Mouse (Mus musculus): Measurements from ENCODE around the gene Cdc73. TPM values are rescaled to one million over a fixed set of nuclear protein-coding genes. Genes with fewer than 3 reads are reported as not detected.

Cdc73 gene
- total and polyA plus RNA-seq, 2 experiments from 2014 or later = 8.5 to 15.3 TPM

GRCm38 (mm10) chr1:143622634-143623033 is 80.1 kb downstream of the Cdc73 start:
- Histone ChIP-seq H3K4me2 (ENCODE audit: low read depth, low read length) (no peak overlapping the region), H3K9ac (replicated peaks; ENCODE audit: low read length) (no peak overlapping the region), H3K4me3 (ENCODE audit: low read length) (no peak overlapping the region), H3K36me3 (ENCODE audit: insufficient read depth, low read length) (0 out of 2 replicates have a peak, but pooled peaks cover 9% of the 10 kb centered on the region), H3K27ac (no peak overlapping the region), H3K4me1 (ENCODE audit: insufficient read depth, low read length) (no peaks in the 10 kb centered on the region), H3K27me3 (ENCODE audit: insufficient read depth, low read length) (no peaks in the 10 kb centered on the region), H3K9me3 (ENCODE audit: low read length) (no peaks in the 10 kb centered on the region)
- ATAC-seq (no peak), DNase-seq (ENCODE audit: low spot score) (no peak)
- TF ChIP-seq CTCF (IDR thresholded peaks at IDR 0.05; ENCODE audit: low read depth) = no peak
- 95% methylated on average over 1 of the region's 1 CpGs for WGBS

- no peak for TF ChIP-seq CTCF (IDR thresholded peaks at IDR 0.05; ENCODE audit: low read depth)
- Histone ChIP-seq H3K4me2 (ENCODE audit: low read depth, low read length) (no peak overlapping the region), H3K36me3 (ENCODE audit: insufficient read depth, low read length) (peaks cover 12% of the 10 kb centered on the region; the same call in 1 of the 2 replicates), H3K27me3 (ENCODE audit: insufficient read depth, low read length) (no peaks in the 10 kb centered on the region), H3K9ac (replicated peaks; ENCODE audit: low read length) (no peak overlapping the region), H3K4me1 (ENCODE audit: insufficient read depth, low read length) (no peaks in the 10 kb centered on the region), H3K27ac (no peak overlapping the region), H3K9me3 (ENCODE audit: low read length) (no peaks in the 10 kb centered on the region), H3K4me3 (ENCODE audit: low read length) (no peak overlapping the region)
- ATAC-seq = no peak
- no peak for DNase-seq (ENCODE audit: low spot score)
Measured at GRCm38 (mm10) chr1:143621930-143622329, 80.8 kb downstream of the Cdc73 start.

- no peak overlapping the region for H3K4me3 ChIP-seq (ENCODE audit: low read length)
- no peak overlapping the region for H3K27ac ChIP-seq
- no peaks in the 10 kb centered on the region for H3K27me3 ChIP-seq (ENCODE audit: insufficient read depth, low read length)
- no peak overlapping the region for H3K4me2 ChIP-seq (ENCODE audit: low read depth, low read length)
- H3K9ac ChIP-seq (replicated peaks; ENCODE audit: low read length) = no peak overlapping the region
- no peaks in the 10 kb centered on the region for H3K4me1 ChIP-seq (ENCODE audit: insufficient read depth, low read length)
- peaks cover 10% of the 10 kb centered on the region; the same call in 1 of the 2 replicates for H3K36me3 ChIP-seq (ENCODE audit: insufficient read depth, low read length)
- TF ChIP-seq CTCF (IDR thresholded peaks at IDR 0.05; ENCODE audit: low read depth) = no peak
- 19% methylated on average over 2 of the region's 2 CpGs for WGBS
- DNase-seq (ENCODE audit: low spot score) = peak; percentile 23
- H3K9me3 ChIP-seq (ENCODE audit: low read length) = no peaks in the 10 kb centered on the region
- ATAC-seq = no peak
Measured at GRCm38 (mm10) chr1:143619760-143620159, 82.9 kb downstream of the Cdc73 start.

GRCm38 (mm10) chr1:143612901-143613300 is 89.8 kb downstream of the Cdc73 start:
- Histone ChIP-seq H3K9me3 (ENCODE audit: low read length) (no peaks in the 10 kb centered on the region), H3K4me2 (ENCODE audit: low read depth, low read length) (no peak overlapping the region), H3K9ac (replicated peaks; ENCODE audit: low read length) (no peak overlapping the region), H3K4me3 (ENCODE audit: low read length) (no peak overlapping the region), H3K27me3 (ENCODE audit: insufficient read depth, low read length) (no peaks in the 10 kb centered on the region), H3K36me3 (ENCODE audit: insufficient read depth, low read length) (peaks cover 4% of the 10 kb centered on the region; the same call in 1 of the 2 replicates), H3K4me1 (ENCODE audit: insufficient read depth, low read length) (no peaks in the 10 kb centered on the region), H3K27ac (no peak overlapping the region)
- 96% methylated on average over 2 of the region's 2 CpGs for WGBS
- DNase-seq (ENCODE audit: low spot score) (no peak), ATAC-seq (no peak)
- no peak for TF ChIP-seq CTCF (IDR thresholded peaks at IDR 0.05; ENCODE audit: low read depth)

- Histone ChIP-seq H3K4me1 (ENCODE audit: insufficient read depth, low read length) (no peaks in the 10 kb centered on the region), H3K4me3 (ENCODE audit: low read length) (no peak overlapping the region), H3K4me2 (ENCODE audit: low read depth, low read length) (no peak overlapping the region), H3K36me3 (ENCODE audit: insufficient read depth, low read length) (no peaks in the 10 kb centered on the region), H3K27me3 (ENCODE audit: insufficient read depth, low read length) (no peaks in the 10 kb centered on the region), H3K27ac (no peak overlapping the region), H3K9me3 (ENCODE audit: low read length) (no peaks in the 10 kb centered on the region), H3K9ac (replicated peaks; ENCODE audit: low read length) (no peak overlapping the region)
- 85% methylated on average over 2 of the region's 2 CpGs for WGBS
- DNase-seq (ENCODE audit: low spot score) (no peak), ATAC-seq (no peak)
- TF ChIP-seq CTCF (IDR thresholded peaks at IDR 0.05; ENCODE audit: low read depth) = no peak
Measured at GRCm38 (mm10) chr1:143608911-143609310, 93.8 kb downstream of the Cdc73 start.

- H3K9ac ChIP-seq (replicated peaks; ENCODE audit: low read length) = no peak overlapping the region
- no peak overlapping the region for H3K4me2 ChIP-seq (ENCODE audit: low read depth, low read length)
- H3K36me3 ChIP-seq (ENCODE audit: insufficient read depth, low read length) = no peaks in the 10 kb centered on the region
- no peak overlapping the region for H3K4me3 ChIP-seq (ENCODE audit: low read length)
- no peaks in the 10 kb centered on the region for H3K4me1 ChIP-seq (ENCODE audit: insufficient read depth, low read length)
- H3K27ac ChIP-seq = no peak overlapping the region
- no peak for TF ChIP-seq CTCF (IDR thresholded peaks at IDR 0.05; ENCODE audit: low read depth)
- ATAC-seq (no peak), DNase-seq (ENCODE audit: low spot score) (no peak)
- WGBS = 90% methylated on average over 2 of the region's 2 CpGs
- no peaks in the 10 kb centered on the region for H3K9me3 ChIP-seq (ENCODE audit: low read length)
- H3K27me3 ChIP-seq (ENCODE audit: insufficient read depth, low read length) = no peaks in the 10 kb centered on the region
Measured at GRCm38 (mm10) chr1:143596864-143597263, 105.8 kb downstream of the Cdc73 start.

GRCm38 (mm10) chr1:143576824-143577543 is 125.7 kb downstream of the Cdc73 start:
- Histone ChIP-seq H3K4me3 (ENCODE audit: low read length) (no peak overlapping the region), H3K9me3 (ENCODE audit: low read length) (no peaks in the 10 kb centered on the region), H3K27me3 (ENCODE audit: insufficient read depth, low read length) (no peaks in the 10 kb centered on the region), H3K27ac (no peak overlapping the region), H3K4me1 (ENCODE audit: insufficient read depth, low read length) (no peaks in the 10 kb centered on the region), H3K36me3 (ENCODE audit: insufficient read depth, low read length) (no peaks in the 10 kb centered on the region), H3K4me2 (ENCODE audit: low read depth, low read length) (no peak overlapping the region), H3K9ac (replicated peaks; ENCODE audit: low read length) (no peak overlapping the region)
- 84% methylated on average over 10 of the region's 10 CpGs for WGBS
- ATAC-seq (no peak), DNase-seq (ENCODE audit: low spot score) (no peak)
- no peak for TF ChIP-seq CTCF (IDR thresholded peaks at IDR 0.05; ENCODE audit: low read depth)

All from hindbrain, postnatal 0 days (tissue).